Mouse (Mus musculus) hindbrain, embryonic 12.5 days (tissue): Measurements from ENCODE around the gene Adam19. TPM values are rescaled to one million over a fixed set of nuclear protein-coding genes. Genes with fewer than 3 reads are reported as not detected.

Experiments
- ATAC-seq: fragments of 200-750 bp; cut with Nextera tagmentation; 2 replicates; pipeline ENCODE4 v1.8.0; 2017; ENCODE audit warnings: moderate TSS enrichment; ENCODE audit not compliant: low FRiP score
- H3K27ac ChIP-seq: fragments of 300-500 bp; sonication (generic); 2 replicates; pipeline ENCODE4 v1.5.1; 2016; ENCODE audit warnings: mild to moderate bottlenecking
- H3K27me3 ChIP-seq: fragments of 300-500 bp; sonication (generic); 2 replicates; pipeline ENCODE4 v1.6.1; 2016; ENCODE audit warnings: mild to moderate bottlenecking
- H3K36me3 ChIP-seq: fragments of 300-500 bp; sonication (generic); 2 replicates; pipeline ENCODE4 v1.6.1; 2016; ENCODE audit warnings: mild to moderate bottlenecking
- H3K4me1 ChIP-seq: fragments of 300-500 bp; sonication (generic); 2 replicates; pipeline ENCODE4 v1.6.1; 2016
- H3K4me2 ChIP-seq: fragments of 300-500 bp; sonication (generic); replicated peaks from 2 replicates; pipeline ENCODE4 v1.6.1; 2016; ENCODE audit warnings: mild to moderate bottlenecking
- H3K4me3 ChIP-seq: fragments of 300-500 bp; sonication (generic); 2 replicates; pipeline ENCODE4 v1.5.1; 2016; ENCODE audit warnings: mild to moderate bottlenecking
- H3K9ac ChIP-seq: fragments of 300-500 bp; sonication (generic); 2 replicates; pipeline ENCODE4 v1.6.1; 2016; ENCODE audit warnings: mild to moderate bottlenecking, moderate library complexity
- H3K9me3 ChIP-seq: fragments of 300-500 bp; sonication (generic); replicated peaks from 2 replicates; pipeline ENCODE4 v1.6.1; 2016; ENCODE audit warnings: mild to moderate bottlenecking
- WGBS: fragments of 180-500 bp; shearing (Covaris S2); methylation state at CpG from one replicate; pipeline ENCODE4 v1.1.7; 2016; 5-methylcytosine and 5-hydroxymethylcytosine counted together
- polyA plus RNA-seq: library from polyadenylated mRNA; unstranded; fragments of >200 nt; fragmentation: Nextera tagmentation; extraction: Ambion mirVana; gene quantifications from 2 replicates; pipeline ENCODE4 v1.2.1, GENCODE M21; 2016

Adam19 gene
- polyA plus RNA-seq, 1 experiment from 2014 or later, result 17.3 TPM

GRCm38 (mm10) chr11:46121666-46122065 is 65.9 kb downstream of the Adam19 start:
- Histone ChIP-seq H3K4me1 (no peaks in the 10 kb centered on the region), H3K27me3 (no peaks in the 10 kb centered on the region)
- no peak for ATAC-seq

GRCm38 (mm10) chr11:46122875-46123274 is 67.1 kb downstream of the Adam19 start:
- Histone ChIP-seq H3K9ac (no peak overlapping the region), H3K9me3 (no peaks in the 10 kb centered on the region), H3K27ac (no peak overlapping the region), H3K4me2 (no peak overlapping the region), H3K36me3 (peaks cover 31% of the 10 kb centered on the region), H3K4me3 (no peak overlapping the region), H3K27me3 (no peaks in the 10 kb centered on the region), H3K4me1 (no peaks in the 10 kb centered on the region)
- WGBS, result 92% methylated on average over 4 of the region's 4 CpGs
- no peak for ATAC-seq

More at GRCm38 (mm10) chr11:46121666-46122065, 65.9 kb downstream of the Adam19 start:
- Histone ChIP-seq H3K9me3 (no peaks in the 10 kb centered on the region), H3K4me2 (no peak overlapping the region), H3K9ac (no peak overlapping the region), H3K4me3 (no peak overlapping the region), H3K27ac (no peak overlapping the region), H3K36me3 (peaks cover 21% of the 10 kb centered on the region; the same call in 1 of the 2 replicates)
- 84% methylated on average over 4 of the region's 4 CpGs for WGBS

GRCm38 (mm10) chr11:46123328-46123866 is 67.6 kb downstream of the Adam19 start:
- ATAC-seq, result no peak
- peaks cover 31% of the 10 kb centered on the region for H3K36me3 ChIP-seq

GRCm38 (mm10) chr11:46125093-46125834 is 69.5 kb downstream of the Adam19 start:
- no peak overlapping the region for H3K9ac ChIP-seq
- no peak for ATAC-seq
- no peaks in the 10 kb centered on the region for H3K4me1 ChIP-seq
- H3K4me3 ChIP-seq, result no peak overlapping the region
- H3K4me2 ChIP-seq, result no peak overlapping the region
- H3K27me3 ChIP-seq, result no peaks in the 10 kb centered on the region
- WGBS, result 93% methylated on average over 12 of the region's 12 CpGs
- peaks cover 22% of the 10 kb centered on the region for H3K36me3 ChIP-seq
- H3K9me3 ChIP-seq, result no peaks in the 10 kb centered on the region
- H3K27ac ChIP-seq, result no peak overlapping the region

More at GRCm38 (mm10) chr11:46123328-46123866, 67.6 kb downstream of the Adam19 start:
- WGBS, result 93% methylated on average over 8 of the region's 8 CpGs
- no peak overlapping the region for H3K4me3 ChIP-seq
- H3K9me3 ChIP-seq, result no peaks in the 10 kb centered on the region
- no peaks in the 10 kb centered on the region for H3K27me3 ChIP-seq
- no peaks in the 10 kb centered on the region for H3K4me1 ChIP-seq
- H3K9ac ChIP-seq, result no peak overlapping the region
- H3K4me2 ChIP-seq, result no peak overlapping the region
- H3K27ac ChIP-seq, result no peak overlapping the region

- ATAC-seq, result no peak
- H3K27me3 ChIP-seq, result no peaks in the 10 kb centered on the region
- no peak overlapping the region for H3K9ac ChIP-seq
- peaks cover 22% of the 10 kb centered on the region for H3K36me3 ChIP-seq
- no peak overlapping the region for H3K4me3 ChIP-seq
- no peaks in the 10 kb centered on the region for H3K4me1 ChIP-seq
- no peak overlapping the region for H3K4me2 ChIP-seq
- no peak overlapping the region for H3K27ac ChIP-seq
- WGBS, result 93% methylated on average over 7 of the region's 7 CpGs
- no peaks in the 10 kb centered on the region for H3K9me3 ChIP-seq
Observed at GRCm38 (mm10) chr11:46125835-46126229, 70.0 kb downstream of the Adam19 start.

- no peaks in the 10 kb centered on the region for H3K27me3 ChIP-seq
- 93% methylated on average over 7 of the region's 7 CpGs for WGBS
- H3K36me3 ChIP-seq, result peaks cover 23% of the 10 kb centered on the region
- no peak overlapping the region for H3K4me2 ChIP-seq
- H3K27ac ChIP-seq, result no peak overlapping the region
- no peaks in the 10 kb centered on the region for H3K9me3 ChIP-seq
- H3K9ac ChIP-seq, result no peak overlapping the region
- H3K4me1 ChIP-seq, result no peaks in the 10 kb centered on the region
- no peak overlapping the region for H3K4me3 ChIP-seq
- no peak for ATAC-seq
Observed at GRCm38 (mm10) chr11:46126317-46126716, 70.5 kb downstream of the Adam19 start.

GRCm38 (mm10) chr11:46126827-46127410 is 71.1 kb downstream of the Adam19 start:
- Histone ChIP-seq H3K27ac (no peak overlapping the region), H3K9ac (no peak overlapping the region), H3K4me1 (no peaks in the 10 kb centered on the region), H3K4me2 (no peak overlapping the region), H3K27me3 (no peaks in the 10 kb centered on the region), H3K9me3 (no peaks in the 10 kb centered on the region), H3K36me3 (peaks cover 27% of the 10 kb centered on the region), H3K4me3 (no peak overlapping the region)
- WGBS, result 93% methylated on average over 11 of the region's 11 CpGs
- no peak for ATAC-seq

GRCm38 (mm10) chr11:46127621-46128547 is 72.1 kb downstream of the Adam19 start:
- H3K9ac ChIP-seq, result no peak overlapping the region
- H3K9me3 ChIP-seq, result no peaks in the 10 kb centered on the region
- H3K27ac ChIP-seq, result no peak overlapping the region
- H3K27me3 ChIP-seq, result no peaks in the 10 kb centered on the region
- no peaks in the 10 kb centered on the region for H3K4me1 ChIP-seq
- ATAC-seq, result no peak
- WGBS, result 83% methylated on average over 15 of the region's 15 CpGs
- no peak overlapping the region for H3K4me2 ChIP-seq
- no peak overlapping the region for H3K4me3 ChIP-seq
- H3K36me3 ChIP-seq, result peaks cover 27% of the 10 kb centered on the region

- no peak overlapping the region for H3K9ac ChIP-seq
- no peak overlapping the region for H3K4me3 ChIP-seq
- no peak for ATAC-seq
- H3K27ac ChIP-seq, result no peak overlapping the region
- H3K9me3 ChIP-seq, result no peaks in the 10 kb centered on the region
- WGBS, result 70% methylated on average over 9 of the region's 9 CpGs
- H3K36me3 ChIP-seq, result peaks cover 27% of the 10 kb centered on the region
- no peaks in the 10 kb centered on the region for H3K27me3 ChIP-seq
- no peak overlapping the region for H3K4me2 ChIP-seq
- H3K4me1 ChIP-seq, result no peaks in the 10 kb centered on the region
Observed at GRCm38 (mm10) chr11:46128548-46128945, 72.8 kb downstream of the Adam19 start.

- Histone ChIP-seq H3K4me1 (no peaks in the 10 kb centered on the region), H3K27me3 (no peaks in the 10 kb centered on the region), H3K9ac (no peak overlapping the region), H3K36me3 (peaks cover 32% of the 10 kb centered on the region), H3K4me3 (no peak overlapping the region), H3K9me3 (no peaks in the 10 kb centered on the region), H3K27ac (no peak overlapping the region), H3K4me2 (no peak overlapping the region)
- 95% methylated on average over 17 of the region's 17 CpGs for WGBS
- ATAC-seq, result no peak
Observed at GRCm38 (mm10) chr11:46131022-46131986, 75.5 kb downstream of the Adam19 start.

- ATAC-seq, result no peak
- Histone ChIP-seq H3K9ac (no peak overlapping the region), H3K27me3 (no peaks in the 10 kb centered on the region), H3K4me1 (no peaks in the 10 kb centered on the region), H3K9me3 (no peaks in the 10 kb centered on the region), H3K4me3 (no peak overlapping the region), H3K36me3 (peaks cover 45% of the 10 kb centered on the region), H3K27ac (no peak overlapping the region), H3K4me2 (no peak overlapping the region)
- 93% methylated on average over 2 of the region's 2 CpGs for WGBS
Observed at GRCm38 (mm10) chr11:46134899-46135298, 79.1 kb downstream of the Adam19 start.
